Mouse (Mus musculus) erythroid progenitor cell, adult 5-6 weeks (primary cell): ENCODE results near the gene Gm49416. TPM values are rescaled to one million over a fixed set of nuclear protein-coding genes. Genes with fewer than 3 reads are reported as not detected.

Experiments used
- ATAC-seq: replicated peaks from 2 replicates; pipeline ENCODE4 v1.8.0; 2016; ENCODE audit warnings: moderate number of reproducible peaks, mild to moderate bottlenecking, moderate TSS enrichment, inconsistent platforms; ENCODE audit not compliant: poor library complexity, low FRiP score, severe bottlenecking
- total RNA-seq, 2 experiments: library from RNA; stranded (forward) in 1 of 2; stranded (reverse) in 1 of 2; fragments of 150-400 nt in 1 of 2; fragments of 186-747, 209-891 nt in 1 of 2; gene quantifications; 2 replicates each; pipeline versions ENCODE4 v1.2.3 to v1.2.4; 2015 to 2017; ENCODE audit warnings: low replicate concordance in 2 of 2

Gene Gm49416
- total RNA-seq, 2 experiments from 2014 or later, result not detected

DNA sequence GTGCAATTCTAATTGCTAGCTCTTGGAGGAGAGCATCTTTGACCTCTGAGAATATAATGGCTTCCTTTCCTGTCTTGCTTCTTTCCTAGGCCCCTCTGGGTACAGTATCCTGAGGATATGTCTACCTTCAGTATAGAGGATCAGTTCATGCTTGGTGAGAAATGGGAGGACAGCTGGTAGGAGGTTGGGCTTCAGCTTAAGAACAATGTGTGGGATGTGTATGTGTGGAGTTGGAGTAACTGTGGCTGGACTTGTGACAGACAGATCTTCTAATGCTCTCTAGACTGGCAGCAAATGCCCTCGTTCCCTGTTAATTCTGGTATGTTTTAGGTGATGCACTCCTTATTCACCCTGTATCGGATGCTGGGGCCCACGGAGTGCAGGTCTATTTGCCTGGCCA lies 25.5 kb downstream of the Gm49416 start:
- ATAC-seq, result no peak

GRCm38 (mm10) chr19:8919000-8919399 lies 30.3 kb downstream of the Gm49416 start:
- ATAC-seq, result no peak

DNA sequence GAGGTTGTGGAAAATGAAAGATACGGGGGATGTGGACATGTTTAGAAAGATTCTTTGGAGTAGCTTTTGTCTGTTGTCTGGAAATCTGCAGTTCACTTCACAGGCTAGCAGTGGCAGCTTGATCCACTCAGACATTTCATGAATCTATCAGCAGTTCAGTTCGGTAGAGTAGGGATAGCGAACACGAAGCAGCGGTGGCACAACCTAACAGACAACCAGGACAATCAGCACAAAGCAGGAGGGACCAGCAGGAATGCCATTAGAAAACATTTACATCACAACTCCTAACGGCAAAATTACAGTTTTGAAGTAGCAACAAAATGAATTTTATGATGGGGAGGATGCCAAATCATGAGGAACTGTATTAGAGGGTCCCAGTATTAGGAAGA lies 31.0 kb downstream of the Gm49416 start:
- ATAC-seq, result no peak

GRCm38 (mm10) chr19:8920073-8920736 lies 31.5 kb downstream of the Gm49416 start, which contains the start of gene B3gat3:
B3gat3 (plus strand) TSS chr19:8920374.
- peak; percentile 96 for ATAC-seq

- peak; percentile 68 for ATAC-seq
Observed at GRCm38 (mm10) chr19:8920836-8921291, 32.1 kb downstream of the Gm49416 start.

DNA sequence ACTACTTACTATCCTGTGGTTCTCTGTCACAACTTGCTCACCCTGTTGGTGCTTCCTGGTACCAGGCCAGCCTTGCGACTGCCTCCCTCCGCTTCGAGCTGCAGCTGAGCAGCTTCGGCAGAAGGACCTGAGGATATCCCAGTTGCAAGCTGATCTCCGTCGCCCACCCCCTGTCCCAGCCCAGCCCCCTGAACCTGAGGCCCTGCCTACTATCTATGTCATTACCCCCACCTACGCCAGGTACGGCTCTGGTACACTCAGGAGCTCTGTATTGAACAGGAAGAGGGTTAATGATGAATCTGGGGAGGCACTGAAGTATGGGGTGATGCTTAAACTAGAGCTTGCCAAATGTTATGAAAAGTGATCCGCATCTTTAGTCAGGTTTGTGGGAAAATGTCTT lies 33.0 kb downstream of the Gm49416 start:
- ATAC-seq, result no peak

DNA sequence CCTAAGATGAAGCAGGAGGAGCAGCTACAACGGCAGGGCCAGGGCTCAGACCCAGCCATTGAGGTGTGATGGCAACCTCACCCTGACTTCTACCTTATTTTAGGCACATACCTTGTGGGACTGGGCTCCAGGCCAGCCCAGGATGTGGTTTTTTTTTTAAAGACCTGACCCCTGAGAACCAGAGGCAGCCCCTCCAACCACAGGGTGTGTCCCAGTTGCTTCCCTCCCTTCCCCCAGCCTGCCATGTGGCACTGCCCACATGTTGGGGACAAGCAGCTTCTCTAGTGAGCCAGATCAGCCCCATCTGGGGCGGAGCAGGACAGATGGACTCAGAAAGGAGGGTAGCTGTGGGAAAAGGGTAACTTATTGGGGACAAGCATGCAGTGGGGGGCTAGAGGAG lies 38.0 kb downstream of the Gm49416 start:
- no peak for ATAC-seq

DNA sequence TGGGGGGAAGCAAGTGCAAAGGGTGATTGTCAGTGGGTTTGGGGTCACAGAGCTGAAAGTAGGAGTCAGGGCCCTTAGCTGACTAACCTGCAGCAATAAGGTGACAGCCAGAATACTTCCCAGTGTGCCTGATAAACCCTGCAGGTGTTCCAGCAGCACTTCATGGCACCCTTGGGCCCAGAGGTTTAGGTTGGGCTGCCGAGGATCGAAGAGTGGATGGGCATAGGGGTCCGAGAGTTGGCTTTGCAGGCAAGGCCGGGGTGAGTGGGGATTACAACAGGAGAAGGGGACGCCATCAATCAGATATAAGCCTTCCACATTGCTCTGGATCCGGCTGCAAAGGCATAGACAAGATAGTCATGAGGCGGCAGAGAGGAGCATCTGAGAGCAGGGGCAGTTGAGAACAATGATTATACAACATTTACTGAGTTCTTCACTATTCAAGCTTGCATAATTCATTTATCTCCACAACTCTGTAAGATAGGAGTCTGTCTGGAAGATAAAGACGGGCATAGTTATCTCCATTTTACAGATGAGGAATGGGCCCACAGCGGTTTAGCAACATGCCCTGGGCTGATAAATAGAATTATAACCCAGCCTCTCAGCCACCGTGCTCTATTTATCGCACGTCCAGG lies 39.3 kb downstream of the Gm49416 start:
- no peak for ATAC-seq

DNA sequence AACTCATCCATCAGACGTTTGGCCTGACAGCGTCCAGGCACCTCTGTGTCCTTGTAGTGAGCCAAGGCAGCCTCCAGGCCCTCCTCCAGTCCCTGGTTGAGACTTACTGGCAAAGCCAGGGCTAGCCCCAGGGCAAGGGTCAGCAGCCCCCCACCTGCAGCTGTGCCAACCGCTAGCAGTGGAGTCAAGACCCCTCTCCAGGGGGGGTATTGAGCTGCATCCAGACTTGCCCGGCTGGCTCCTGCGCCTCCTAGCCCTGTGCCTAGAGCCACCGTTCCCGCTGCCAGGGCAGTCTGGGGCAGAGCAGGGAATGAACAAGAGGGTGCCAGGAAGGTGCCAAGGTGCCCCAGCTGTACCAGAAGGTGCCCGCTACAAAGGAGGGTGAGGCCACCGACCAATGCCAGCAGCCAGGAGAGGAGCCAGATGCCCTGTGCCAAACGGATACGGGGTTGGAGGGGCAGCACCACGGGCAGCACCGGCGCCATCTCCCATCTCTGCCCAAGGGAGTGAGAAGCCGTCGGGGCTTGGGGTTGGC lies 40.0 kb downstream of the Gm49416 start:
- ATAC-seq, result no peak; the same call in 1 of the 2 replicates

DNA sequence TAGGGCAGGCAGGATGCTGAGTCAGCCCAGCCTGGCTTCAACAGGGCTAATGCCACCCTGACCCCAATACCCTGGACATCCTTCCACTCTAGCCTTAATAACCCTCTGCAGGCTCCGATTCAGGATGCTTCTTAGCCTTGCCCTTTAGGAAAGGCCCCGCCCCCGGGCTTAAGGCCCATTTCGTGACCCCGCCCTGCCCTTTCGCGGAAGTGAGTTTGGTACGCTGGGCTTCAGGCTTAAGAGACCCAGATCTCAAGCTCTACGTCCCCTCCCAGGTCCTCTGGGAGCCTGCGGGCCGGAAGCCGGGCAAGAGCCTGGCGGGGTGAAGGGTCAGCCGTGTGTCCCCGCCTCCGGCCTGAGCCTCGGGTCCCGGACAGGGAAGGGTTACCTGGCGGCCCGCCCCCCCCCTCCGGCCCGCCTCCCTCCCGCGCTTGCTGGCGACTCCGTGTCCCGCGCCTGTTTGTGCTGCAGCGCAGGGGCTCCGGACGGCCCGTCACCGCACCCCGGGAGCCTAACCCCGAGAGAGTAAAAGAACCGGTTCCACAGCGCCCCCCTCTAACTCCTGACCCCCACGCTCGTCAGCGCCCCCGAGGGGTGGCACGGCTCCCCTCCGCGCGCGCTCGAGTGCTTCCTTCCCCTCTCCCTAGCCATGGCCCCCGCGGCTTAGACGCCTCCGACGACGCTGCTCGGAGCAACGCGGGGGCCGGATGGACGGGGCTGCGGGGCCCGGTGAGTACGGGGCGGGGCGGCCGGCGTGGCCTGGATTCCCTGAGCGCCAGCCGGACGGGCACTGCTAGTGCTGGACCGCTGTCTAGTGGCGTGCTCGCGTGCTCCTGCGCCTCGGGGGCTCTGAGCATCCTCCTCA lies 40.7 kb downstream of the Gm49416 start, which contains the start of the genes Rom1 and Eml3:
Gene Rom1 (minus strand): TSS at position 133 of the 865 bp plus-strand sequence.
Gene Eml3 (plus strand): TSS at position 329 of the 865 bp plus-strand sequence.
- ATAC-seq, result peak; percentile 85

DNA sequence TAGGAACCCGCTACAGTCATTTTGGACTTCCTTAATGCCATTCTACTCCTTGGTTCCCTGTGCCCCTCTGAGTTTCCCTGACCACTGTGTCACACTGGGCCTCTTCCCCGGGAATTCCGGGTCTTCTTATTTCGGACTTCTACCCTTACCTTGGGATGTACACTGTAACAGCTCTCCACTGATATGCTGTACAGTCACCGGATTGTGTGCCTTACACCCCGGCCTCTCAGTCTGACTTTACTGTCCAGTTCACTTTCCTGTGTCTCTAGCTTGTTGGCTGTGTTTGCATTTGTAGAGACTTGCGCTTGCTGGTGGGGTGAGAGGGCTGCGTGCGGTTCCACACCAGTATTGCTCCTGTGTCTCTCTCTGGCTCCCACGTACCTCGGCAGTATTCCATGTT lies 41.4 kb downstream of the Gm49416 start:
- no peak for ATAC-seq

DNA sequence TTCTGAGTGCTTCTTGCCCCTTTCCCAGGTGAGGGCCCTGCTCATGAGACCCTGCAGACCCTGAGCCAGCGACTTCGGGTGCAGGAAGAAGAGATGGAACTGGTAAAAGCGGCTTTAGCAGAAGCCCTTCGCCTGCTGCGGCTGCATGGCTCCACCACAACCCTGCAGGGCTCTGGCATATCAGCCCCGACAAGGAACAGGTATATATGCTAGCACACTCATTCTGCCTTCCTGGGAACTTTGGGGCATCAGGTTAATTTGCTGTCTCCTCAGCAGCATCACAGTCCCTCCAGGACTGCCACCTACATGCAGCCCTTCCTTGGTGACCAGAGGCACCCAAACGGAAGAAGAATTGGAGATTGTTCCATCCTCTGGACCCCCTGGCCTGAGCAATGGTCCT lies 42.0 kb downstream of the Gm49416 start:
- no peak for ATAC-seq

DNA sequence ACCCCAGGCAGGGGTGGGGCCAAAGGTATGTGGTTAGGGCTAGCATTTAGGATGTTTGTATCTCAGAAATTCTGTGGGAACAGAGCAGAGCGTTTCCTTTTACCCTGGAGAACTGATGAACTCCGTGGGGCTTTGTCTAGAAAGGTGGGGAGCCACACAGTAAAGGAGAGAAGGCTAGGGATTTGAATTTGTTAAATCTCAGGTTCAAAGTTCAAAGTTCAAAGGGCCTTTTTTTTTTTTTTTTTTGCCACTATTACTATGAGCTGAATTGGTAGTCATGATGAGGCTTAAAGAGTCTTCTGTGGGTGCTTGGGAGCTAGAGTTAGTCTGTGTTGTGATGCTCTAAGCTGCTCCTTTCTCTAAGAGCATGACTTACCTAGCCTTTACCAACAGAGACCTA lies 48.0 kb downstream of the Gm49416 start:
- no peak for ATAC-seq

- no peak for ATAC-seq
Observed at GRCm38 (mm10) chr19:8940526-8941133, 51.9 kb downstream of the Gm49416 start.

- no peak for ATAC-seq
Observed at GRCm38 (mm10) chr19:8941136-8941514, 52.4 kb downstream of the Gm49416 start.

DNA sequence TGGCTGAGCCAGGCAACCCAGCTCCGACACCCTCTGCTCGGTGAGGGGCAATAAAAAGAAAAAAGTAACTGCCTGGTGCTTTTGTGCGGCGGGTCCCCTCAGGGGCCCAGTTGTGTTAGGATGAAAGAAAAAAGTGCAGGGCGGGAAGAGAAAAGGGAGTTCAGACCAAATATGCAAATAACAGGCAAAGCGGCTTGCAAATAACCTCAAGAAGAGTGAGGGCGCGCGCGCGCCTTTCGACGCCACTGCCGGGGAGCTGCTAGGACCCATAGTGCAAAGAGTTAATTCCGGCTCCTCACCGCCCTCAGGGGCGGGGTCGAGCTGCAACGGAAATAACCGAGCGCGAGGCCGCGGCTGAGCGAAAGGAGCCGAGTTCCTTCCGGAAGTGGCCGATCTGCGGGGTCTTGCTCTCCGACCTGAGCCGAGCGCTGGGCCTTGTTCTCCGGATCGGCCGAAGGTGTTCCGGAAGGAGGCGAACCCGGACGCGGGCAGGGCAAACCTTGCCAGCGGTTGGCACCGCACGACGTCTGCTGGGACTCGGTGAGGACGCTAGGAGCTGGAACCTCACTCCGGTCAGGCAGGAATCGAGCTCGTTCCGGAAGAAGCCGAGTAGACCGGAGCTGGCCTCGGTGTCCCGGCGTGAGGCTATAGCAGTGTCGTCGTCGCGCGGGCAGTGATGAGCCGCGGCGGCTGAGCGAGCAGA lies 52.9 kb downstream of the Gm49416 start, which contains the start of gene Mta2:
Gene Mta2 (plus strand): TSS at position 361 of the 703 bp plus-strand sequence.
- peak; percentile 86 for ATAC-seq

DNA sequence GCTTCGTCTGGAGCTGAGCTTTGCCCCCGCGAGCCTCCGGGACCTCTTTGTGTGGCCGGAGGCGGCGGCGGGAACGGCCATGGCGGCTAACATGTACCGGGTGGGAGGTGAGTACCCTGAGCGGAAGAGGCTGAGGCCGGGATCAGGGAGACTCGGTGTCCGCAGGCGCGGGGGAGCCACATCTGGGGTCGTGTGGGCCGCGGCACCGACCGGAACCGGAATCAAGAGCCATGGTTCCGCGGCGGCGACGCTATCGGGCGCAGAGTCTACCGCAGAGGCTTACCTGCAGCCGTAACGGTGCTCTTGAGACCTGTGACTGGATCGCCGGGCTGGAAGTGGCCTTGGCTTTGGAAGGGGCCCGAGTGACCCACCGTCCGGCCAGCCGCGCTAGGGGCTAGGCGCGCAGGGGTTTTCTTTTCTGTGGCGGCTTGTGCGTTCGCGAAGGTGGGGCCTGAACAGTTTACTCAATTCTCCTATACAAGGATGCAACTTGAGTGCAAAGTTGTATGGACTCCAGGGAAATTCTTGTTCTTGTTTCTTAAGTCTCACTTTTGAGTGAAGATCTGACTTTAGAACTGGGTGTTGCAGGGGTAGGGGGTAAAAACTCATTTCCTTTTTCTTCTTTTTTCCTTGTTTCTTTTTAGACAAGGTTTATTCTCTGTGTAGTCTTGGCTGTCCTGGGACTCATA lies 53.7 kb downstream of the Gm49416 start:
- peak; percentile 15; the same call in 1 of the 2 replicates for ATAC-seq

DNA sequence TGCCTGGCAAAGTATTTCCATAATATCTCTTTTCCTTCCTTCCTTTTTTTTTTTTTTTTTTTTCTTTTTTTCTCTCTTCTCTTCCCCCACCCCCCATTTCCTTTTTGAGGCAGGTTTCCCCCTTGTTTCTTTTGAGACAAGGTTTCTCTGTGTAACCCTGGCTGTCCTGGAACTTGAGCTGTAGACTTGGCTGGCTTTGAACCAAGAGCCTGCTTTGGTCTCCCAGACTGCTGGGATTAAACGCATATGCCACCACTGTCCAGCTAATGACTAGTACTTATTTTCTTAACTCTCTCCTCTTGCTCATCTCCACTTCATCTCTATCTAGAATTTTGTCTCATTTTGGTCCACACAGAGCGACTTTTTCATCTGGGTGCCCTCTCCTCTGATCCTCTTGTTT lies 54.3 kb downstream of the Gm49416 start:
- no peak for ATAC-seq
